Comparison of ENCODE assay signal across 8 mouse cellular contexts in genomic region chr9:66127193-66127546, GRCm38 (mm10). TPM values are rescaled to one million over a fixed set of nuclear protein-coding genes. Genes with fewer than 3 reads are reported as not detected.
DNase-seq lines count a peak whose midpoint lies in the region; ATAC-seq and TF ChIP-seq lines count a peak whose summit lies in the region.

No protein-coding gene starts in this region.

- no peak for TF ChIP-seq CTCF in layer of hippocampus, adult 2 months (conservative IDR thresholded peaks at IDR 0.05)
- no peak for TF ChIP-seq CTCF in cortical plate, adult 2 months (IDR thresholded peaks at IDR 0.05; ENCODE audit: extremely low read depth, insufficient read depth, low read length)
- no peak for TF ChIP-seq CTCF in hindbrain, postnatal 0 days (IDR thresholded peaks at IDR 0.05; ENCODE audit: low read depth)
- TF ChIP-seq CTCF in midbrain, postnatal 0 days (IDR thresholded peaks at IDR 0.05) = no peak

- peak overlapping the region; percentile 50 for H3K9ac ChIP-seq in hindbrain, postnatal 0 days (replicated peaks; ENCODE audit: low read length)
- peak overlapping the region; percentile 68 for H3K9ac ChIP-seq in midbrain, postnatal 0 days (replicated peaks; ENCODE audit: low read length, poor library complexity, severe bottlenecking)

- no peak for DNase-seq in layer of hippocampus, adult 2 months (ENCODE audit: low spot score in 2 of 2)
- DNase-seq in layer of hippocampus, postnatal 25 days (ENCODE audit: extremely low spot score in 1 of 2, low spot score in 1 of 2) = no peak
- DNase-seq in hindbrain, postnatal 0 days (ENCODE audit: low spot score) = no peak
- no peak for DNase-seq in midbrain, postnatal 0 days (ENCODE audit: low spot score)
- DNase-seq in layer of hippocampus, postnatal 10 days (ENCODE audit: low spot score in 2 of 2) = no peak
- DNase-seq in cerebellum, adult 9-11 months = no peak
- no peak for DNase-seq in ovary, postnatal 36 days (ENCODE audit: low spot score)

- no peak for TF ChIP-seq POLR2A in cortical plate, adult 2 months (IDR thresholded peaks at IDR 0.05; ENCODE audit: extremely low read depth, insufficient read depth, low read length)

- no peaks in the 10 kb centered on the region for H3K36me3 ChIP-seq in hindbrain, postnatal 0 days (ENCODE audit: insufficient read depth, low read length)
- no peaks in the 10 kb centered on the region; the same call in 1 of the 2 replicates for H3K36me3 ChIP-seq in midbrain, postnatal 0 days (ENCODE audit: insufficient read depth, low read length)

- no peaks in the 10 kb centered on the region; the same call in 1 of the 2 replicates for H3K4me1 ChIP-seq in cortical plate, adult 2 months (ENCODE audit: control insufficient read depth, insufficient read depth, low read length)
- peaks cover 18% of the 10 kb centered on the region for H3K4me1 ChIP-seq in hindbrain, postnatal 0 days (ENCODE audit: insufficient read depth, low read length)
- H3K4me1 ChIP-seq in midbrain, postnatal 0 days (ENCODE audit: insufficient read depth, low read length) = peaks cover 25% of the 10 kb centered on the region

- no peaks in the 10 kb centered on the region for H3K27me3 ChIP-seq in hindbrain, postnatal 0 days (ENCODE audit: insufficient read depth, low read length)
- no peaks in the 10 kb centered on the region for H3K27me3 ChIP-seq in midbrain, postnatal 0 days (ENCODE audit: insufficient read depth, low read length)

- H3K9me3 ChIP-seq in hindbrain, postnatal 0 days (ENCODE audit: low read length) = no peaks in the 10 kb centered on the region
- no peaks in the 10 kb centered on the region for H3K9me3 ChIP-seq in midbrain, postnatal 0 days (ENCODE audit: low read length)

- peak overlapping the region; percentile 74 for H3K4me3 ChIP-seq in layer of hippocampus, adult 2 months
- H3K4me3 ChIP-seq in cortical plate, adult 2 months (ENCODE audit: insufficient read depth, low read length) = peak overlapping the region; percentile 60
- H3K4me3 ChIP-seq in hindbrain, postnatal 0 days (ENCODE audit: low read length) = peak overlapping the region; percentile 48
- peak overlapping the region; percentile 63 for H3K4me3 ChIP-seq in midbrain, postnatal 0 days (ENCODE audit: low read depth, low read length)

- no peak for ATAC-seq in hindbrain, postnatal 0 days
- no peak for ATAC-seq in midbrain, postnatal 0 days (ENCODE audit: low FRiP score)

- 47% methylated on average over 6 of the region's 6 CpGs for WGBS in hindbrain, postnatal 0 days
- 47% methylated on average over 6 of the region's 6 CpGs for WGBS in midbrain, postnatal 0 days

- peak overlapping the region; percentile 82 for H3K27ac ChIP-seq in layer of hippocampus, adult 2 months
- no peak overlapping the region for H3K27ac ChIP-seq in cortical plate, adult 2 months (ENCODE audit: insufficient read depth, low read length)
- peak overlapping the region; percentile 54 for H3K27ac ChIP-seq in hindbrain, postnatal 0 days
- peak overlapping the region; percentile 63; the same call in 1 of the 2 replicates for H3K27ac ChIP-seq in midbrain, postnatal 0 days (ENCODE audit: low read depth, low read length)

- H3K4me2 ChIP-seq in hindbrain, postnatal 0 days (ENCODE audit: low read depth, low read length) = peak overlapping the region; percentile 86
- peak overlapping the region; percentile 84 for H3K4me2 ChIP-seq in midbrain, postnatal 0 days (ENCODE audit: low read depth, low read length, poor library complexity, severe bottlenecking)

RNA-seq across cellular contexts. Expression of gene Ciao2a, which starts 0.8 kb away (rescaled TPM):
- 10 to 100 TPM; 25.9 to 26.3 TPM for total RNA-seq in layer of hippocampus, adult 2 months (2021)
- 10 to 100 TPM; 23.6 to 29.3 TPM for total RNA-seq in layer of hippocampus, postnatal 25 days (2021)
- polyA plus RNA-seq in cortical plate, adult 2 months (2012; rRNA removed) = 25.0 and 29.0 TPM in 2 replicates
- total RNA-seq in hindbrain, postnatal 0 days (2014; rRNA removed) = 25.5 and 29.4 TPM in 2 replicates
- polyA plus RNA-seq in hindbrain, postnatal 0 days (2015; fragmentation: Nextera tagmentation; extraction: Ambion mirVana) = 77.6 and 84.8 TPM in 2 replicates
- 27.5 and 28.2 TPM in 2 replicates for total RNA-seq in midbrain, postnatal 0 days (2014; rRNA removed)
- polyA plus RNA-seq in midbrain, postnatal 0 days (2015; fragmentation: Nextera tagmentation; extraction: Ambion mirVana) = 62.1 and 65.7 TPM in 2 replicates
- 10 to 100 TPM; 27.2 to 28.9 TPM for total RNA-seq in layer of hippocampus, postnatal 10 days (2021)

RNA-seq across cellular contexts. Expression of gene Snx1, which starts 0.8 kb away (rescaled TPM):
- 10 to 100 TPM; 85.5 to 86.1 TPM for total RNA-seq in layer of hippocampus, adult 2 months (2021)
- total RNA-seq in layer of hippocampus, postnatal 25 days (2021) = 10 to 100 TPM; 73.8 to 87.8 TPM
- 90.1 and 93.9 TPM in 2 replicates for polyA plus RNA-seq in cortical plate, adult 2 months (2012; rRNA removed)
- 43.4 and 50.4 TPM in 2 replicates for total RNA-seq in hindbrain, postnatal 0 days (2014; rRNA removed)
- polyA plus RNA-seq in hindbrain, postnatal 0 days (2015; fragmentation: Nextera tagmentation; extraction: Ambion mirVana) = 47.3 and 55.0 TPM in 2 replicates
- total RNA-seq in midbrain, postnatal 0 days (2014; rRNA removed) = 42.3 and 47.1 TPM in 2 replicates
- polyA plus RNA-seq in midbrain, postnatal 0 days (2015; fragmentation: Nextera tagmentation; extraction: Ambion mirVana) = 38.1 and 44.0 TPM in 2 replicates
- total RNA-seq in layer of hippocampus, postnatal 10 days (2021) = 10 to 100 TPM; 55.2 to 56.4 TPM

RNA-seq across cellular contexts. Expression of gene Dapk2, which starts 30.9 kb away (rescaled TPM):
- under 1 TPM; 0.47 to 0.61 TPM for total RNA-seq in layer of hippocampus, adult 2 months (2021)
- 1 to 10 TPM in 1 of 2 experiments, under 1 TPM in 1; 0.61 to 1.4 TPM for total RNA-seq in layer of hippocampus, postnatal 25 days (2021)
- 4.2 and 6.8 TPM in 2 replicates for polyA plus RNA-seq in cortical plate, adult 2 months (2012; rRNA removed)
- total RNA-seq in hindbrain, postnatal 0 days (2014; rRNA removed) = 0.21 TPM in 1 of 2 replicates, not detected in the other
- polyA plus RNA-seq in hindbrain, postnatal 0 days (2015; fragmentation: Nextera tagmentation; extraction: Ambion mirVana) = 0.55 and 0.58 TPM in 2 replicates
- total RNA-seq in midbrain, postnatal 0 days (2014; rRNA removed) = 0.14 and 1.1 TPM in 2 replicates
- 0.43 and 0.58 TPM in 2 replicates for polyA plus RNA-seq in midbrain, postnatal 0 days (2015; fragmentation: Nextera tagmentation; extraction: Ambion mirVana)
- total RNA-seq in layer of hippocampus, postnatal 10 days (2021) = under 1 TPM; 0.87 to 0.94 TPM

RNA-seq across cellular contexts. Expression of gene Snx22, which starts 57.7 kb away (rescaled TPM):
- total RNA-seq in layer of hippocampus, adult 2 months (2021) = 1 to 10 TPM; 4.6 to 6.9 TPM
- 1 to 10 TPM; 4.9 to 6.3 TPM for total RNA-seq in layer of hippocampus, postnatal 25 days (2021)
- 7.2 and 7.3 TPM in 2 replicates for polyA plus RNA-seq in cortical plate, adult 2 months (2012; rRNA removed)
- 7.1 and 8.8 TPM in 2 replicates for total RNA-seq in hindbrain, postnatal 0 days (2014; rRNA removed)
- polyA plus RNA-seq in hindbrain, postnatal 0 days (2015; fragmentation: Nextera tagmentation; extraction: Ambion mirVana) = 12.8 and 13.2 TPM in 2 replicates
- 6.7 and 7.4 TPM in 2 replicates for total RNA-seq in midbrain, postnatal 0 days (2014; rRNA removed)
- polyA plus RNA-seq in midbrain, postnatal 0 days (2015; fragmentation: Nextera tagmentation; extraction: Ambion mirVana) = 9.6 and 11.1 TPM in 2 replicates
- total RNA-seq in layer of hippocampus, postnatal 10 days (2021) = 1 to 10 TPM; 7.7 to 7.9 TPM
